Mouse (Mus musculus): ENCODE results near the gene Srebf2. TPM values are rescaled to one million over a fixed set of nuclear protein-coding genes. Genes with fewer than 3 reads are reported as not detected.
A peak's percentile ranks its signal among the peaks of the same experiment; 100 is the strongest.
"Not testable (repeated sequence)": the region's sequence is repeated elsewhere in the genome, so short reads cannot be mapped to it uniquely, and the experiment has no call there.

Srebf2 gene
- total RNA-seq (2014; rRNA removed): 204 and 245 TPM in 2 replicates
- 141 and 150 TPM in 2 replicates for polyA plus RNA-seq (2015; fragmentation: Nextera tagmentation; extraction: Ambion mirVana)

- Histone ChIP-seq H3K4me2 (ENCODE audit: low read depth, low read length, poor library complexity, severe bottlenecking) (peak within 1 kb of the TSS; percentile 55), H3K27me3 (ENCODE audit: insufficient read depth, low read length) (no peaks in the 10 kb centered on the region), H3K9ac (replicated peaks; ENCODE audit: low read length, poor library complexity, severe bottlenecking) (peak within 1 kb of the TSS; percentile 78), H3K36me3 (ENCODE audit: insufficient read depth, low read length) (no peaks in the 10 kb centered on the region), H3K4me3 (ENCODE audit: low read depth, low read length) (peak within 1 kb of the TSS; percentile 80), H3K4me1 (ENCODE audit: insufficient read depth, low read length) (peaks cover 14% of the 10 kb centered on the region; the same call in 1 of the 2 replicates), H3K9me3 (ENCODE audit: low read length) (no peaks in the 10 kb centered on the region), H3K27ac (ENCODE audit: low read depth, low read length) (peak within 1 kb of the TSS; percentile 97)
- no peak for TF ChIP-seq CTCF (IDR thresholded peaks at IDR 0.05)
- ATAC-seq (ENCODE audit: low FRiP score) (peak; percentile 98), DNase-seq (ENCODE audit: low spot score) (peak; percentile 100)
- under 1% methylated on average over 52 of the region's 79 CpGs for WGBS
Observed at GRCm38 (mm10) chr15:82146770-82147610, at the start of gene Srebf2. Srebf2 (plus strand) TSS chr15:82147181.

- Histone ChIP-seq H3K4me3 (ENCODE audit: low read depth, low read length) (no peak overlapping the region), H3K4me1 (ENCODE audit: insufficient read depth, low read length) (no peaks in the 10 kb centered on the region), H3K9me3 (ENCODE audit: low read length) (no peaks in the 10 kb centered on the region), H3K9ac (replicated peaks; ENCODE audit: low read length, poor library complexity, severe bottlenecking) (no peak overlapping the region), H3K27ac (ENCODE audit: low read depth, low read length) (no peak overlapping the region), H3K27me3 (ENCODE audit: insufficient read depth, low read length) (no peaks in the 10 kb centered on the region), H3K36me3 (ENCODE audit: insufficient read depth, low read length) (no peaks in the 10 kb centered on the region), H3K4me2 (ENCODE audit: low read depth, low read length, poor library complexity, severe bottlenecking) (no peak overlapping the region)
- ATAC-seq (ENCODE audit: low FRiP score) (no peak), DNase-seq (ENCODE audit: low spot score) (peak; percentile 32)
- 16% methylated on average over 8 of the region's 8 CpGs for WGBS
- TF ChIP-seq CTCF (IDR thresholded peaks at IDR 0.05): peak; percentile 68
Observed at GRCm38 (mm10) chr15:82106953-82107555, 39.9 kb upstream of the Srebf2 start.

GRCm38 (mm10) chr15:82120544-82120943 is 26.4 kb upstream of the Srebf2 start:
- TF ChIP-seq CTCF (IDR thresholded peaks at IDR 0.05): no peak
- no peak for ATAC-seq (ENCODE audit: low FRiP score)
- H3K4me1 ChIP-seq (ENCODE audit: insufficient read depth, low read length): no peaks in the 10 kb centered on the region

GRCm38 (mm10) chr15:82126690-82127089 is 20.3 kb upstream of the Srebf2 start:
- not testable (repeated sequence) for H3K4me3 ChIP-seq (ENCODE audit: low read depth, low read length); H3K27ac ChIP-seq (ENCODE audit: low read depth, low read length); H3K36me3 ChIP-seq (ENCODE audit: insufficient read depth, low read length); H3K9me3 ChIP-seq (ENCODE audit: low read length); DNase-seq (ENCODE audit: low spot score); H3K9ac ChIP-seq (replicated peaks; ENCODE audit: low read length, poor library complexity, severe bottlenecking); H3K27me3 ChIP-seq (ENCODE audit: insufficient read depth, low read length); ATAC-seq (ENCODE audit: low FRiP score); H3K4me1 ChIP-seq (ENCODE audit: insufficient read depth, low read length)
- H3K4me2 ChIP-seq (ENCODE audit: low read depth, low read length, poor library complexity, severe bottlenecking): peak overlapping the region; percentile 54; the same call in 1 of the 2 replicates
- 82% methylated on average over 4 of the region's 4 CpGs for WGBS

More at GRCm38 (mm10) chr15:82120544-82120943, 26.4 kb upstream of the Srebf2 start:
- Histone ChIP-seq H3K4me2 (ENCODE audit: low read depth, low read length, poor library complexity, severe bottlenecking) (no peak overlapping the region), H3K27me3 (ENCODE audit: insufficient read depth, low read length) (no peaks in the 10 kb centered on the region), H3K9ac (replicated peaks; ENCODE audit: low read length, poor library complexity, severe bottlenecking) (no peak overlapping the region), H3K4me3 (ENCODE audit: low read depth, low read length) (no peak overlapping the region), H3K36me3 (ENCODE audit: insufficient read depth, low read length) (no peaks in the 10 kb centered on the region), H3K27ac (ENCODE audit: low read depth, low read length) (no peak overlapping the region), H3K9me3 (ENCODE audit: low read length) (no peaks in the 10 kb centered on the region)
- WGBS: 90% methylated on average over 8 of the region's 8 CpGs
- DNase-seq (ENCODE audit: low spot score): no peak

- DNase-seq (ENCODE audit: low spot score) (peak; percentile 97), ATAC-seq (ENCODE audit: low FRiP score) (peak; percentile 98)
- WGBS: under 1% methylated on average over 73 of the region's 74 CpGs
- H3K4me1 ChIP-seq (ENCODE audit: insufficient read depth, low read length): no peaks in the 10 kb centered on the region
- peak within 1 kb of the TSS; percentile 71 for H3K9ac ChIP-seq (replicated peaks; ENCODE audit: low read length, poor library complexity, severe bottlenecking)
- no peaks in the 10 kb centered on the region for H3K9me3 ChIP-seq (ENCODE audit: low read length)
- H3K36me3 ChIP-seq (ENCODE audit: insufficient read depth, low read length): peaks cover 6% of the 10 kb centered on the region; the same call in 1 of the 2 replicates
- no peak for TF ChIP-seq CTCF (IDR thresholded peaks at IDR 0.05)
- H3K4me2 ChIP-seq (ENCODE audit: low read depth, low read length, poor library complexity, severe bottlenecking): peak within 1 kb of the TSS; percentile 54
- peak within 1 kb of the TSS; percentile 67 for H3K4me3 ChIP-seq (ENCODE audit: low read depth, low read length)
- H3K27me3 ChIP-seq (ENCODE audit: insufficient read depth, low read length): no peaks in the 10 kb centered on the region
- H3K27ac ChIP-seq (ENCODE audit: low read depth, low read length): peak within 1 kb of the TSS; percentile 65
Observed at GRCm38 (mm10) chr15:82127426-82128374, 19.3 kb upstream of the Srebf2 start, which contains the start of gene Ccdc134. Ccdc134 (plus strand) TSS chr15:82127922.

Measured in midbrain, postnatal 0 days (tissue).